Mouse (Mus musculus) lung, postnatal 0 days (tissue): ENCODE results near the gene Itga9.

Experiments
- CTCF ChIP-seq: IDR thresholded peaks from 2 replicates; pipeline ENCODE4 v1.5.1; 2016; ENCODE audit warnings: antibody characterized with exemption, mild to moderate bottlenecking
- EP300 ChIP-seq: IDR thresholded peaks from 2 replicates; pipeline ENCODE4 v1.6.1; 2016; ENCODE audit warnings: antibody characterized with exemption, mild to moderate bottlenecking, control low read depth

GRCm38 (mm10) chr9:118678759-118679158 is 72.3 kb downstream of the Itga9 start:
- TF ChIP-seq EP300, result no peak
- TF ChIP-seq CTCF, result no peak
